Mouse (Mus musculus): Measurements from ENCODE around the gene Ntmt1.

Ntmt1 gene

GRCm38 (mm10) chr2:30845152-30846070 lies 37.8 kb downstream of the Ntmt1 start:
- in situ Hi-C loops (cut with MboI; ENCODE audit: low pct_unique_long_range_greater_than_20kb in 1 of 2, low sequenced_read_pairs in 2 of 2, unreplicated experiment in 1 of 2): no loop called here

- in situ Hi-C loops (cut with MboI; ENCODE audit: low pct_unique_long_range_greater_than_20kb in 1 of 2, low sequenced_read_pairs in 2 of 2, unreplicated experiment in 1 of 2): no loop called here
Measured at GRCm38 (mm10) chr2:30846236-30846635, 38.6 kb downstream of the Ntmt1 start.

- in situ Hi-C loops (cut with MboI; ENCODE audit: low pct_unique_long_range_greater_than_20kb in 1 of 2, low sequenced_read_pairs in 2 of 2, unreplicated experiment in 1 of 2): no loop called here
Measured at GRCm38 (mm10) chr2:30846723-30847122, 39.1 kb downstream of the Ntmt1 start.

- in situ Hi-C loops (cut with MboI; ENCODE audit: low pct_unique_long_range_greater_than_20kb in 1 of 2, low sequenced_read_pairs in 2 of 2, unreplicated experiment in 1 of 2): no loop called here
Measured at GRCm38 (mm10) chr2:30848184-30848583, 40.6 kb downstream of the Ntmt1 start.

- in situ Hi-C loops (cut with MboI; ENCODE audit: low pct_unique_long_range_greater_than_20kb in 1 of 2, low sequenced_read_pairs in 2 of 2, unreplicated experiment in 1 of 2): no loop called here
Measured at GRCm38 (mm10) chr2:30850581-30850980, 43.0 kb downstream of the Ntmt1 start.

GRCm38 (mm10) chr2:30852771-30853313 lies 45.2 kb downstream of the Ntmt1 start:
- in situ Hi-C loops (cut with MboI; ENCODE audit: low pct_unique_long_range_greater_than_20kb in 1 of 2, low sequenced_read_pairs in 2 of 2, unreplicated experiment in 1 of 2): no loop called here

GRCm38 (mm10) chr2:30857076-30857475 lies 49.5 kb downstream of the Ntmt1 start:
- in situ Hi-C loops (cut with MboI; ENCODE audit: low pct_unique_long_range_greater_than_20kb in 1 of 2, low sequenced_read_pairs in 2 of 2, unreplicated experiment in 1 of 2): no loop called here

- in situ Hi-C loops (cut with MboI; ENCODE audit: low pct_unique_long_range_greater_than_20kb in 1 of 2, low sequenced_read_pairs in 2 of 2, unreplicated experiment in 1 of 2): no loop called here
Measured at GRCm38 (mm10) chr2:30859782-30860181, 52.2 kb downstream of the Ntmt1 start.

- in situ Hi-C loops (cut with MboI; ENCODE audit: low pct_unique_long_range_greater_than_20kb in 1 of 2, low sequenced_read_pairs in 2 of 2, unreplicated experiment in 1 of 2): no loop called here
Measured at GRCm38 (mm10) chr2:30862081-30862480, 54.5 kb downstream of the Ntmt1 start.

GRCm38 (mm10) chr2:30863574-30863973 lies 55.9 kb downstream of the Ntmt1 start:
- in situ Hi-C loops (cut with MboI; ENCODE audit: low pct_unique_long_range_greater_than_20kb in 1 of 2, low sequenced_read_pairs in 2 of 2, unreplicated experiment in 1 of 2): no loop called here

GRCm38 (mm10) chr2:30864968-30865381 lies 57.3 kb downstream of the Ntmt1 start:
- in situ Hi-C loops (cut with MboI; ENCODE audit: low pct_unique_long_range_greater_than_20kb in 1 of 2, low sequenced_read_pairs in 2 of 2, unreplicated experiment in 1 of 2): no loop called here

GRCm38 (mm10) chr2:30865426-30865825 lies 57.8 kb downstream of the Ntmt1 start:
- in situ Hi-C loops (cut with MboI; ENCODE audit: low pct_unique_long_range_greater_than_20kb in 1 of 2, low sequenced_read_pairs in 2 of 2, unreplicated experiment in 1 of 2): no loop called here

- in situ Hi-C loops (cut with MboI; ENCODE audit: low pct_unique_long_range_greater_than_20kb in 1 of 2, low sequenced_read_pairs in 2 of 2, unreplicated experiment in 1 of 2): no loop called here
Measured at GRCm38 (mm10) chr2:30870863-30871262, 63.2 kb downstream of the Ntmt1 start.
